Mouse (Mus musculus) liver, postnatal 0 days (tissue): ENCODE measurements around the gene Nosip. TPM values are rescaled to one million over a fixed set of nuclear protein-coding genes. Genes with fewer than 3 reads are reported as not detected.
A peak's percentile ranks its signal among the peaks of the same experiment; 100 is the strongest.
"Not testable (repeated sequence)": the region's sequence is repeated elsewhere in the genome, so short reads cannot be mapped to it uniquely, and the experiment has no call there.

Source experiments
- ATAC-seq: fragments of 200-750 bp; cut with Nextera tagmentation; 2 replicates; pipeline ENCODE4 v1.8.0; 2017; ENCODE audit warnings: mild to moderate bottlenecking, moderate library complexity
- DNase-seq: peaks from one replicate; pipeline ENCODE4 v3.0.0-alpha.2; 2016
- H3K27ac ChIP-seq: fragments of 300-500 bp; sonication (generic); 2 replicates; pipeline ENCODE4 v1.5.1; 2014; ENCODE audit warnings: antibody characterized with exemption, moderate library complexity, mild to moderate bottlenecking, low read depth
- H3K27me3 ChIP-seq: fragments of 300-500 bp; sonication (generic); 2 replicates; pipeline ENCODE4 v1.6.1; 2014; ENCODE audit warnings: low read length, control low read depth, mixed read lengths; ENCODE audit not compliant: insufficient read depth
- H3K36me3 ChIP-seq: fragments of 300-500 bp; sonication (generic); replicated peaks from 2 replicates; pipeline ENCODE4 v1.6.1; 2014; ENCODE audit warnings: mild to moderate bottlenecking, control low read depth, low read length, moderate library complexity, mixed read lengths; ENCODE audit not compliant: insufficient read depth
- H3K4me1 ChIP-seq: fragments of 300-500 bp; sonication (generic); 2 replicates; pipeline ENCODE4 v1.6.1; 2014; ENCODE audit warnings: antibody characterized with exemption, mild to moderate bottlenecking, control low read depth; ENCODE audit not compliant: insufficient read depth
- H3K4me2 ChIP-seq: fragments of 300-500 bp; sonication (generic); 2 replicates; pipeline ENCODE4 v1.6.1; 2014; ENCODE audit warnings: low read depth, mild to moderate bottlenecking, low read length, moderate library complexity, mixed read lengths
- H3K4me3 ChIP-seq: fragments of 300-500 bp; sonication (generic); 2 replicates; pipeline ENCODE4 v1.5.1; 2014; ENCODE audit warnings: low read depth, low read length
- H3K9ac ChIP-seq: fragments of 300-500 bp; sonication (generic); replicated peaks from 2 replicates; pipeline ENCODE4 v1.6.1; 2014; ENCODE audit warnings: mild to moderate bottlenecking, moderate library complexity
- H3K9me3 ChIP-seq: fragments of 300-500 bp; sonication (generic); 2 replicates; pipeline ENCODE4 v1.6.1; 2016; ENCODE audit warnings: mild to moderate bottlenecking, control low read depth, low read length, mixed read lengths
- CTCF ChIP-seq: sonication (generic); IDR thresholded peaks from 2 replicates; pipeline ENCODE4 v1.5.1; 2016; ENCODE audit warnings: antibody characterized with exemption, low read depth
- EP300 ChIP-seq: IDR thresholded peaks from 2 replicates; pipeline ENCODE4 v1.6.1; 2016; ENCODE audit warnings: antibody characterized with exemption, low read depth, mild to moderate bottlenecking
- WGBS: fragments of 180-500 bp; shearing (Covaris S2); extraction: QIAGEN DNeasy Blood & Tissue Kit; methylation state at CpG from one replicate; pipeline ENCODE4 v1.1.7; 2014; ENCODE audit not compliant: insufficient replicate concordance; 5-methylcytosine and 5-hydroxymethylcytosine counted together
- microRNA counts: library from miRNA; unstranded; fragments of <30 nt; microRNA quantifications from one replicate; lab custom pipeline; 2015
- microRNA-seq: library from miRNA; unstranded; fragments of <30 nt; microRNA quantifications from one replicate; pipeline ENCODE4, GENCODE M21; 2016
- polyA plus RNA-seq: library from polyadenylated mRNA; unstranded; fragments of >200 nt; fragmentation: Nextera tagmentation; extraction: Ambion mirVana; gene quantifications from 2 replicates; pipeline ENCODE4 v1.2.1, GENCODE M21; 2015

Gene Nosip
- polyA plus RNA-seq, 1 experiment from 2014 or later, result 22.2 TPM

DNA sequence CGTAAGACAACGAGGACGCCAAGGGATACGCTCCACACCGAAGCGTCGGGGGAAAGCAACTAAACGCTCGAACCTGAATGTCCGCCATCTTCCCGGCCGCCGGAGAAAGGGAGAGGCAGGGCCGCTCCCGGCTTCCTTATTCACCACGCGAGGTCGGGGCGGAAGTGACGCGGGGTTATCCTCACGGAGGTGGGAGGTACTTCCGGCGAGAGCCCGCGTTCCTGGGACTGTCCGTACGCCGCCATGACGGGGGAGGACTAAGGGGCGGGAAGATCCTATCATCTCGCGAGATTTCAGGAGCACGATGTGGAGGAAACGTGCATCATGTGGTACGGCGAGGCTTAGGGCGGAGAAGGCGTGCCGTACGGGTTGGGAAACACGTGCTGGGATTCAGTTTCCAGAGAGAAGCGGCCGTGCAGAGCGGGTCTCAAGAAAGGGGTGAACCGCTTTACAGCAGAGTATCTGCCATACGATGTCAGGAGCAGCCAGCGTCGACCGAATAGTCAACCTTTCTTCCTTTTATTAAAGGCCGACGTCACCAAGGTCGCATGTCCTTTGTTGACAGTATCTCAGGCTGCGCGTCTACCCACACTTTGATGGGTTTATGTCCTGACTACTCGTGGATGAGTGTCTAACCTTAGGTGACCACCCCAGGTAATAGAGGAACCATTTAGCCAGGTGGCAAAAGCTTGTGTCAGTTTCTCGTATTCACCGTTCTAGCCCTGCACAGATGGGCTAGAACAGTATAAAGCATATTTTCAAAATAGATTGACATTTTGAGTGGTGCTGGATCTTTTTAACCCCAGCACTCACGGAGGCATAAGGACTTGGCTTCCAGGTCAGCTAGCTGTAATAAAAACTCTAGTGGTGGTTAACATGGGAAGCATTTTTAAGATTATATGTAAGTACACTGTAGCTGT is 62.3 kb downstream of the Nosip start, which contains the start of gene Rps11:
Gene Rps11 (minus strand): TSS at position 216 of the 920 bp plus-strand sequence.
- TF ChIP-seq EP300 (peak; percentile 79), CTCF (no peak)
- ATAC-seq (peak; percentile 78), DNase-seq (peak; percentile 99)
- H3K9ac ChIP-seq, result peak within 1 kb of the TSS; percentile 93
- H3K27ac ChIP-seq, result peak within 1 kb of the TSS; percentile 89
- under 1% methylated on average over 59 of the region's 59 CpGs for WGBS
- H3K36me3 ChIP-seq, result peaks cover 56% of the 10 kb centered on the region
- H3K9me3 ChIP-seq, result no peaks in the 10 kb centered on the region
- H3K27me3 ChIP-seq, result no peaks in the 10 kb centered on the region
- H3K4me2 ChIP-seq, result peak within 1 kb of the TSS; percentile 89
- peak within 1 kb of the TSS; percentile 78 for H3K4me3 ChIP-seq
- H3K4me1 ChIP-seq, result peaks cover 55% of the 10 kb centered on the region

DNA sequence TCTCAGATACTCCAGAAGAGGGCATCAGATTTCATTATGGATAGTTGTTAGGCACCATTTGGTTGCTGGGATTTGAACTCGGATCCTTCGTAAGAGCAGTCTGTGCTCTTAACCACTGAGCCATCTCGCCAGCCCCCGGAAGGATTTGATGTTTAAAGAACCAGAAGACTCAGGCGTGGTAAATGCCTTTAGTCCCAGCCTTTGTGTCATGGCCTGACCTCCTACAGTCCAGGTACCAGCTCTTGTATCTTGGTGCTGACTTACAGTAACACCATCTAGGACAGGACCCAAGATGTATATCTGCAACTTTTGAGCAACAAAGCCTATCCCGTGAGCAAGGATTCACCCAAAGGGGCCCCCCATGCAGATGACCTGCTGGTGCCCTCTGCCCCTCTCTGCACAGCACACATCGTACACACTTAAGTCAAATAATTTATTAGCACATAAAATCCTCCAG is 62.9 kb downstream of the Nosip start:
- DNase-seq, result no peak
- Histone ChIP-seq H3K36me3 (peaks cover 50% of the 10 kb centered on the region), H3K4me3 (no peak overlapping the region), H3K9me3 (no peaks in the 10 kb centered on the region), H3K4me1 (peaks cover 59% of the 10 kb centered on the region), H3K9ac (no peak overlapping the region), H3K27me3 (no peaks in the 10 kb centered on the region), H3K27ac (peak overlapping the region; percentile 44), H3K4me2 (no peak overlapping the region; the same call in 1 of the 2 replicates)
- TF ChIP-seq EP300, result no peak; the same call in 1 of the 2 replicates
- TF ChIP-seq CTCF, result peak; percentile 39
- no peak for ATAC-seq
- 31% methylated on average over 7 of the region's 7 CpGs for WGBS

DNA sequence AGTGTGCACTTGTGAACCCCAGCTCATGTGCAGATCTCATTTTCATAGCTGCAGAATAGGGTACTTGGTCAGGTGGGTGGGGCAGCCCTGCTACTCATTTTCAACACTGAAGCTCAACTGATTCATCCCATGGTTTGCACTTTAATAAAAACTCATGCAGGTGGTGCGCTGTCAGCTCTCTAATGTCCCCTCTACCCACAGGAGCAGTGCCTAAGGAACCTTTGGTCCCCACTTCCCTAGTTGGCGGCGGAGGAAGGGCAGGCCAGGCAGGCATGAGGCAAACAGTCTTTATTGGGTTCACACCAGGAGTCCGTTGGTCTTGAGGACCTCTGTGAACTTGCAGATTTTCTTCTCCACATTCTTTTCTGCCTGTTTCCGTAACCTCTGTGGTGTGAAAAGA is 63.4 kb downstream of the Nosip start:
- H3K27ac ChIP-seq, ATAC-seq, H3K4me2 ChIP-seq, H3K27me3 ChIP-seq, DNase-seq, H3K9ac ChIP-seq, H3K4me3 ChIP-seq, H3K9me3 ChIP-seq: not testable (repeated sequence)
- H3K4me1 ChIP-seq, result peaks cover 60% of the 10 kb centered on the region
- 75% methylated on average over 5 of the region's 5 CpGs for WGBS
- H3K36me3 ChIP-seq, result peaks cover 45% of the 10 kb centered on the region

DNA sequence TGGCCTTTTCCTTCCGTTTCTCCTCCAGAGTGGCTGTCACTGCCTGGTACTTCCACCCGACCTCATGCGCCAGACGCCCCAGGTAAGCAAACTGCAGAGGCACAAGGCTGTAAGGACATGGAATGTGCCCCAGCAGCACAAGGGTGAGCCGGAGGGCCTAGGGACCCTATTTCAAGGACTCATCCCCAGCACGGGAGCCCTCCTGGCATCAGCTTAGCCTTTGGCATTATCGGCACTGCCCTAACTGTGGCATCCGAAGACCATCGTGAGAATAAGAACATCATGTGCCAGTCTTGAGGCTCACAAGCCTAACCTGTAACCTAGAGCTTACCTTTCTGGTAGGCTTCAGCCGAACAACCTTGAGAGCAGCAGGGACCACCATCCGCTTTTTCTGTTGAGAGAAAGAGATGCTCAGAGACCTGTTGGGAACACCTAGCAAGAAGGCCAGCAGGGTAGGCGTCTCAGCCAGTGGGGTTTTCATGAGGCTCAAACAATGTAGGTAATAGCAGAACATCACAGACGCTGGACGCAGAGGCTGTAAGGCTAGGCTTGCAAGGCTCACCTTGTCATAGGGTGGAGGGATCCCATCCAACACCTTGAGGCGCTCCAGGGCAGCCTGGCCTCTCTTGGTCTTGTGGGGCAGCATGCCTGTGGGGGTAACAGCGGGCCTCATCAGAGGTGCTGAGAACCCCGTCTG is 64.1 kb downstream of the Nosip start:
- ATAC-seq (no peak), DNase-seq (no peak)
- peaks cover 39% of the 10 kb centered on the region for H3K36me3 ChIP-seq
- H3K4me2 ChIP-seq, result peak overlapping the region; percentile 93
- TF ChIP-seq EP300 (no peak), CTCF (no peak)
- no peaks in the 10 kb centered on the region for H3K27me3 ChIP-seq
- H3K27ac ChIP-seq, result peak overlapping the region; percentile 92
- H3K9ac ChIP-seq, result peak overlapping the region; percentile 99
- peaks cover 59% of the 10 kb centered on the region for H3K4me1 ChIP-seq
- H3K9me3 ChIP-seq, result no peaks in the 10 kb centered on the region
- peak overlapping the region; percentile 98 for H3K4me3 ChIP-seq
- 61% methylated on average over 17 of the region's 17 CpGs for WGBS

GRCm38 (mm10) chr7:45126844-45127699 is 64.8 kb downstream of the Nosip start:
- Histone ChIP-seq H3K27ac (peak overlapping the region; percentile 92), H3K27me3 (no peaks in the 10 kb centered on the region), H3K4me2 (peak overlapping the region; percentile 93), H3K9me3 (no peaks in the 10 kb centered on the region), H3K4me3 (peak overlapping the region; percentile 98), H3K9ac (peak overlapping the region; percentile 99), H3K36me3 (peaks cover 31% of the 10 kb centered on the region), H3K4me1 (peaks cover 52% of the 10 kb centered on the region)
- TF ChIP-seq EP300 (no peak), CTCF (peak; percentile 42)
- no peak for DNase-seq
- no peak for ATAC-seq
- WGBS, result 24% methylated on average over 21 of the region's 21 CpGs

MicroRNA genes within 50 kb of the gene (microRNA counts, 519-probe panel; counts per million panel counts)
- microRNA mmu-miR-150 (lab: Ali Mortazavi, UCI), result 2,359 counts per million, percentile 21 among the panel's probes with 10 or more counts

Small RNA genes within 50 kb of the gene (microRNA-seq; reads per million reads assigned to microRNA genes)
- gene Mir150 (102 reads per million, percentile 44 among the genes with 10 or more reads in this experiment), gene Mir5121 (31.2 reads per million, percentile 30 among the genes with 10 or more reads in this experiment), gene Mir7054 (not detected)

Other genes with a start within 250 kb of the Nosip start
- 19.6 and 21.4 TPM in 2 replicates for gene Nup62, start 246.3 kb upstream of the Nosip start, polyA plus RNA-seq
- 0.83 and 1.0 TPM in 2 replicates for gene Il4i1, start 246.0 kb upstream of the Nosip start, polyA plus RNA-seq
- 66.6 and 72.5 TPM in 2 replicates for gene Atf5, start 245.8 kb upstream of the Nosip start, polyA plus RNA-seq
- 36.9 and 38.6 TPM in 2 replicates for gene Akt1s1, start 213.4 kb upstream of the Nosip start, polyA plus RNA-seq
- gene Tbc1d17, start 213.3 kb upstream of the Nosip start, polyA plus RNA-seq, result 28.2 and 30.5 TPM in 2 replicates
- gene Pnkp, start 205.3 kb upstream of the Nosip start, polyA plus RNA-seq, result 25.6 and 27.9 TPM in 2 replicates
- 43.5 and 49.8 TPM in 2 replicates for gene Ptov1, start 192.6 kb upstream of the Nosip start, polyA plus RNA-seq
- 35.6 and 37.7 TPM in 2 replicates for gene Med25, start 169.7 kb upstream of the Nosip start, polyA plus RNA-seq
- gene Fuz, start 166.3 kb upstream of the Nosip start, polyA plus RNA-seq, result 4.1 and 4.4 TPM in 2 replicates
- 25.6 and 29.5 TPM in 2 replicates for gene Ap2a1, start 132.9 kb upstream of the Nosip start, polyA plus RNA-seq
- gene Tsks, start 119.2 kb upstream of the Nosip start, polyA plus RNA-seq, result 0.06 TPM in 1 of 2 replicates, not detected in the other
- 0.98 and 1.1 TPM in 2 replicates for gene Cpt1c, start 87.6 kb upstream of the Nosip start, polyA plus RNA-seq
- gene Prmt1, start 75.9 kb upstream of the Nosip start, polyA plus RNA-seq, result 73.2 and 76.8 TPM in 2 replicates
- 35.9 and 38.0 TPM in 2 replicates for gene Irf3, start 64.8 kb upstream of the Nosip start, polyA plus RNA-seq
- 11.7 and 13.1 TPM in 2 replicates for gene Bcl2l12, start 63.7 kb upstream of the Nosip start, polyA plus RNA-seq
- gene Scaf1, start 46.1 kb upstream of the Nosip start, polyA plus RNA-seq, result 7.5 and 8.1 TPM in 2 replicates
- 25.4 and 31.4 TPM in 2 replicates for gene Rras, start 44.5 kb upstream of the Nosip start, polyA plus RNA-seq
- 1.6 and 1.7 TPM in 2 replicates for gene Prr12, start 9.5 kb upstream of the Nosip start, polyA plus RNA-seq
- 19.7 and 20.4 TPM in 2 replicates for gene Prrg2, start 248 bp downstream of the Nosip start, polyA plus RNA-seq
- gene Rcn3, start 29.8 kb downstream of the Nosip start, polyA plus RNA-seq, result 17.1 and 17.9 TPM in 2 replicates
- 150 and 154 TPM in 2 replicates for gene Fcgrt, start 41.4 kb downstream of the Nosip start, polyA plus RNA-seq
- 681 and 696 TPM in 2 replicates for gene Rps11, start 62.0 kb downstream of the Nosip start, polyA plus RNA-seq
- gene Rpl13a, start 66.3 kb downstream of the Nosip start, polyA plus RNA-seq, result 938 and 993 TPM in 2 replicates
- 0.27 and 0.70 TPM in 2 replicates for gene Gm45713, start 73.8 kb downstream of the Nosip start, polyA plus RNA-seq
- gene Flt3l, start 74.0 kb downstream of the Nosip start, polyA plus RNA-seq, result 2.0 and 2.3 TPM in 2 replicates
- gene Pih1d1, start 91.9 kb downstream of the Nosip start, polyA plus RNA-seq, result 37.6 and 37.8 TPM in 2 replicates
- gene Aldh16a1, start 92.2 kb downstream of the Nosip start, polyA plus RNA-seq, result 26.8 and 29.6 TPM in 2 replicates
- not detected in 2 replicates for gene Slc17a7, start 101.5 kb downstream of the Nosip start, polyA plus RNA-seq
- gene Gfy, start 117.1 kb downstream of the Nosip start, polyA plus RNA-seq, result not detected in 2 replicates
- not detected in 2 replicates for gene Pth2, start 118.6 kb downstream of the Nosip start, polyA plus RNA-seq
- 0.06 TPM in 1 of 2 replicates, not detected in the other for gene Ccdc155, start 142.5 kb downstream of the Nosip start, polyA plus RNA-seq
- gene Dkkl1, start 149.7 kb downstream of the Nosip start, polyA plus RNA-seq, result 0.95 and 1.5 TPM in 2 replicates
- 15.5 and 20.2 TPM in 2 replicates for gene Tead2, start 153.3 kb downstream of the Nosip start, polyA plus RNA-seq
- 29.8 and 31.8 TPM in 2 replicates for gene Cd37, start 176.7 kb downstream of the Nosip start, polyA plus RNA-seq
- gene Slc6a16, start 178.7 kb downstream of the Nosip start, polyA plus RNA-seq, result 0.46 and 0.49 TPM in 2 replicates
- 0.32 and 0.43 TPM in 2 replicates for gene Slc6a21, start 215.1 kb downstream of the Nosip start, polyA plus RNA-seq